Mouse (Mus musculus): ENCODE results near the gene Hist1h3i. TPM values are rescaled to one million over a fixed set of nuclear protein-coding genes. Genes with fewer than 3 reads are reported as not detected.
"Not testable (repeated sequence)": the region's sequence is repeated elsewhere in the genome, so short reads cannot be mapped to it uniquely, and the experiment has no call there.

Hist1h3i gene
- polyA plus RNA-seq, 1 experiment: 1.9 TPM

DNA sequence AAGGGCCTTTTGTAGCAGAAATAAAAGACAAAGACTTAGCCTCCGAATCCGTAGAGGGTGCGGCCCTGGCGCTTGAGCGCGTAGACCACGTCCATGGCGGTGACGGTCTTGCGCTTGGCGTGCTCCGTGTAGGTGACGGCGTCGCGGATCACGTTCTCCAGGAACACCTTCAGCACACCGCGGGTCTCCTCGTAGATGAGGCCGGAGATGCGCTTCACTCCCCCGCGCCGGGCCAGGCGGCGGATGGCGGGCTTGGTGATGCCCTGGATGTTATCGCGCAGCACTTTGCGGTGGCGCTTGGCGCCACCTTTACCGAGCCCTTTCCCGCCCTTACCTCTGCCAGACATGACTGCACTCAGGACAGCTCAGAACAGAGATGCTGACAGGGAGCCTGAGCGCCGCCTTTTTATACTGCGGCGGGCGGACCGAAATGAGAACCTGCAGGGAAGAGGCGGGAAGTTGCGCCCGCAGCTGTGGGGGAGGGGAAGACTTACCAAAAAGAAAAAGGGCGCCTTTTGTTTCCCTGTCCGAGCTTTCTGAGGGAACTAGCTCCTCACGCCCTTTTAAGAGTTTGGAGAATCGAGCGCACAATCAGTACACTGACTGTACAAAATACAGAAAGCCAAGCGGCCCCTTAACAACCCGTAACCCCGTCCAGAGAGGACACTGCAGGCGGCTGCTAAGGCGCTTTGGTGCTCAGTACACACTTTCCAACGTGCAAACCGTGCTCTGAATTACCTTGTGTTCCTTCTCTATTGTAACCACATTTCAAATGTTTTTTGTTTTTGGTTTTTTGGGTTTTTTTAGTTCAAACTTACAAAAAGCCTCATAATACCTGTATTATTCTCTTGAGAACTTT is 32.8 kb downstream of the Hist1h3i start, which contains the start of gene Hist1h4k:
Hist1h4k (minus strand) TSS at position 347 of the 859 bp plus-strand sequence.
- H3K4me1 ChIP-seq (ENCODE audit: control insufficient read depth, insufficient read depth, low read length); H3K27me3 ChIP-seq (ENCODE audit: control insufficient read depth, insufficient read depth, low read length): not testable (repeated sequence)
- under 1% methylated on average over 50 of the region's 56 CpGs for WGBS
- TF ChIP-seq POLR2A (IDR thresholded peaks at IDR 0.05; ENCODE audit: borderline replicate concordance, insufficient read depth, low read length): peak; percentile 89; the same call in 1 of the 2 replicates
- Histone ChIP-seq H3K27ac (ENCODE audit: insufficient read depth, low read length) (peak within 1 kb of the TSS; percentile 41; the same call in 1 of the 2 replicates), H3K4me3 (replicated peaks; ENCODE audit: insufficient read depth, low read depth, low read length) (peak within 1 kb of the TSS; percentile 59)
- peak; percentile 95 for DNase-seq

- no peak for DNase-seq
- peak overlapping the region; percentile 48 for H3K4me3 ChIP-seq (replicated peaks; ENCODE audit: insufficient read depth, low read depth, low read length)
- H3K27me3 ChIP-seq (ENCODE audit: control insufficient read depth, insufficient read depth, low read length): no peaks in the 10 kb centered on the region
- 15% methylated on average over 5 of the region's 5 CpGs for WGBS
- TF ChIP-seq CTCF (IDR thresholded peaks at IDR 0.05; ENCODE audit: borderline replicate concordance, insufficient read depth, low read depth, low read length) (no peak), POLR2A (IDR thresholded peaks at IDR 0.05; ENCODE audit: borderline replicate concordance, insufficient read depth, low read length) (no peak)
- H3K4me1 ChIP-seq (ENCODE audit: control insufficient read depth, insufficient read depth, low read length): no peaks in the 10 kb centered on the region
- no peak overlapping the region; the same call in 1 of the 2 replicates for H3K27ac ChIP-seq (ENCODE audit: insufficient read depth, low read length)
Measured at GRCm38 (mm10) chr13:21749387-21750158, 33.6 kb downstream of the Hist1h3i start.

DNA sequence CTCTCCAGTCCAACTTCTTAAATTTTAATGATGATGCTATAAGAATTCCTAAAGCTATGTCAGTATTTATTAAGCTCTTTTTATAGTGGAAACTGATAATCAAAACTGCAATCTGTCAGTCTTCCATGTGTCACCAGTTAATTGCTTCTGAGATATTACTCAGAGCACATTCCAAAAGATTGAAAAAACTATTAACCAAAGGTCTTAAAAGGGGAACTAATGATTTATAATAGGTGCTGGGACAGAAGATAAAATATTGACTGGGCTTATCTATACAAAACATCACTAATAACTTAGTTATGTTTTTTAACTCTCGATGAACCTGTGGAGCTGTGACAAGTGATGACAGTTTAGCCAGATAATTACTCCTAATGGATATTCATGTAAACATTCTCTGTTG is 38.2 kb downstream of the Hist1h3i start:
- no peaks in the 10 kb centered on the region for H3K27me3 ChIP-seq (ENCODE audit: control insufficient read depth, insufficient read depth, low read length)
- H3K4me3 ChIP-seq (replicated peaks; ENCODE audit: insufficient read depth, low read depth, low read length): no peak overlapping the region
- no peak overlapping the region for H3K27ac ChIP-seq (ENCODE audit: insufficient read depth, low read length)
- no peak for DNase-seq
- TF ChIP-seq POLR2A (IDR thresholded peaks at IDR 0.05; ENCODE audit: borderline replicate concordance, insufficient read depth, low read length): no peak
- no peak for TF ChIP-seq CTCF (IDR thresholded peaks at IDR 0.05; ENCODE audit: borderline replicate concordance, insufficient read depth, low read depth, low read length)
- 97% methylated on average over 1 of the region's 1 CpGs for WGBS
- no peaks in the 10 kb centered on the region for H3K4me1 ChIP-seq (ENCODE audit: control insufficient read depth, insufficient read depth, low read length)

DNA sequence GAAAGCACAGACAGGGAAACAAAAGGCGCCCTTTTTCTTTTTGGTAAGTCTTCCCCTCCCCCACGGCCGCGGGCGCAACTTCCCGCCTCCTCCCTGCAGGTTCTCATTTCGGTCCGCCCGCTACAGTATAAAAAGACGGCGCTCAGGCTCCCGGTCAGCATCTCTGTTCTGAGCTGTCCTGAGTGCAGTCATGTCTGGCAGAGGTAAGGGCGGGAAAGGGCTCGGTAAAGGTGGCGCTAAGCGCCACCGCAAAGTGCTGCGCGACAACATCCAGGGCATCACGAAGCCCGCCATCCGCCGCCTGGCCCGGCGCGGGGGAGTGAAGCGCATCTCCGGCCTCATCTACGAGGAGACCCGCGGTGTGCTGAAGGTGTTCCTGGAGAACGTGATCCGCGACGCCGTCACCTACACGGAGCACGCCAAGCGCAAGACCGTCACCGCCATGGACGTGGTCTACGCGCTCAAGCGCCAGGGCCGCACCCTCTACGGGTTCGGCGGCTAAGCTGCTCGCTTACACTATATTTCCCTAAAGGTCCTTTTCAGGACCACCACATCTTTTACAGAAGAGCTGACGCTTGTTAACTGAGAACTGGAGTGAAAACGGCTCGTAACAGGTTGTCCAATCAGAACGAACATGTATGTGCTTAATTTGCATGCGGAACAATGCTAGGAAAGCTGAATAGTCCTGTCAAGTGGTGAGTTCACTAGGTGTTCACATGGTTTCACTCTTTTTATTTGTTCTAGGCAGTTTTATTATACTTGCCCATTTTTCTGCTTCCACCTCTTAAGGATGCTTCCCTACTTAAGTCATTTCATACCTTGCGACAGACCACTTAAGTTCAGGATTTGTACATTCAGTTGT is 48.0 kb downstream of the Hist1h3i start, which contains the start of gene Hist1h4j:
Hist1h4j (plus strand) TSS at position 159 of the 862 bp plus-strand sequence.
- TF ChIP-seq POLR2A (IDR thresholded peaks at IDR 0.05; ENCODE audit: borderline replicate concordance, insufficient read depth, low read length): peak; percentile 74; the same call in 1 of the 2 replicates
- H3K27me3 ChIP-seq (ENCODE audit: control insufficient read depth, insufficient read depth, low read length); H3K4me1 ChIP-seq (ENCODE audit: control insufficient read depth, insufficient read depth, low read length); H3K27ac ChIP-seq (ENCODE audit: insufficient read depth, low read length): not testable (repeated sequence)
- DNase-seq: peak; percentile 80 to 81
- WGBS: under 1% methylated on average over 48 of the region's 56 CpGs
- peak within 1 kb of the TSS; percentile 35 for H3K4me3 ChIP-seq (replicated peaks; ENCODE audit: insufficient read depth, low read depth, low read length)

GRCm38 (mm10) chr13:21734010-21734905 is 48.9 kb downstream of the Hist1h3i start:
- Histone ChIP-seq H3K27ac (ENCODE audit: insufficient read depth, low read length) (no peak overlapping the region), H3K4me3 (replicated peaks; ENCODE audit: insufficient read depth, low read depth, low read length) (peak overlapping the region; percentile 35), H3K4me1 (ENCODE audit: control insufficient read depth, insufficient read depth, low read length) (no peaks in the 10 kb centered on the region), H3K27me3 (ENCODE audit: control insufficient read depth, insufficient read depth, low read length) (no peaks in the 10 kb centered on the region; the same call in 1 of the 2 replicates)
- DNase-seq: peak; percentile 75 to 85
- TF ChIP-seq POLR2A (IDR thresholded peaks at IDR 0.05; ENCODE audit: borderline replicate concordance, insufficient read depth, low read length) (no peak), CTCF (IDR thresholded peaks at IDR 0.05; ENCODE audit: borderline replicate concordance, insufficient read depth, low read depth, low read length) (peak; percentile 84)
- WGBS: under 1% methylated on average over 21 of the region's 21 CpGs

- no peak for DNase-seq
- no peaks in the 10 kb centered on the region; the same call in 1 of the 2 replicates for H3K27me3 ChIP-seq (ENCODE audit: control insufficient read depth, insufficient read depth, low read length)
- TF ChIP-seq POLR2A (IDR thresholded peaks at IDR 0.05; ENCODE audit: borderline replicate concordance, insufficient read depth, low read length) (no peak), CTCF (IDR thresholded peaks at IDR 0.05; ENCODE audit: borderline replicate concordance, insufficient read depth, low read depth, low read length) (no peak)
- H3K4me1 ChIP-seq (ENCODE audit: control insufficient read depth, insufficient read depth, low read length): no peaks in the 10 kb centered on the region
- no peak overlapping the region for H3K4me3 ChIP-seq (replicated peaks; ENCODE audit: insufficient read depth, low read depth, low read length)
- 84% methylated on average over 5 of the region's 5 CpGs for WGBS
- H3K27ac ChIP-seq (ENCODE audit: insufficient read depth, low read length): no peak overlapping the region
Measured at GRCm38 (mm10) chr13:21733466-21733865, 49.7 kb downstream of the Hist1h3i start.

Other genes starting within 250 kb of the Hist1h3i start
- not detected in 2 replicates for gene Olfr1366, start 240.6 kb downstream of the Hist1h3i start, polyA plus RNA-seq (2012; rRNA removed)
- gene Olfr1535, start 223.5 kb downstream of the Hist1h3i start, polyA plus RNA-seq (2012; rRNA removed): not detected in 2 replicates
- gene Olfr1364, start 201.6 kb downstream of the Hist1h3i start, polyA plus RNA-seq (2012; rRNA removed): not detected in 2 replicates
- gene Olfr1362, start 169.3 kb downstream of the Hist1h3i start, polyA plus RNA-seq (2012; rRNA removed): not detected in 2 replicates
- 0.03 TPM in 1 of 2 replicates, not detected in the other for gene Olfr11, start 140.9 kb downstream of the Hist1h3i start, polyA plus RNA-seq (2012; rRNA removed)
- not detected in 2 replicates for gene Olfr1361, start 120.0 kb downstream of the Hist1h3i start, polyA plus RNA-seq (2012; rRNA removed)
- gene Olfr1360, start 106.0 kb downstream of the Hist1h3i start, polyA plus RNA-seq (2012; rRNA removed): not detected in 2 replicates
- gene Olfr1359, start 85.3 kb downstream of the Hist1h3i start, polyA plus RNA-seq (2012; rRNA removed): not detected in 2 replicates
- not detected in 2 replicates for gene Hist1h2bl, start 67.2 kb downstream of the Hist1h3i start, polyA plus RNA-seq (2012; rRNA removed)
- gene Hist1h2ai, start 66.9 kb downstream of the Hist1h3i start, polyA plus RNA-seq (2012; rRNA removed): 0.84 and 1.5 TPM in 2 replicates
- gene Hist1h3h, start 65.7 kb downstream of the Hist1h3i start, polyA plus RNA-seq (2012; rRNA removed): 2.9 TPM in 1 of 2 replicates, not detected in the other
- gene Hist1h2bm, start 61.3 kb downstream of the Hist1h3i start, polyA plus RNA-seq (2012; rRNA removed): not detected in 2 replicates
- 2.4 and 3.6 TPM in 2 replicates for gene Hist1h4j, start 48.3 kb downstream of the Hist1h3i start, polyA plus RNA-seq (2012; rRNA removed)
- 16.9 and 17.5 TPM in 2 replicates for gene Hist1h4k, start 32.9 kb downstream of the Hist1h3i start, polyA plus RNA-seq (2012; rRNA removed)
- 1.9 and 2.4 TPM in 2 replicates for gene Hist1h2ak, start 29.5 kb downstream of the Hist1h3i start, polyA plus RNA-seq (2012; rRNA removed)
- 1.2 and 2.6 TPM in 2 replicates for gene Hist1h2bn, start 29.2 kb downstream of the Hist1h3i start, polyA plus RNA-seq (2012; rRNA removed)
- gene Hist1h1b, start 2.7 kb downstream of the Hist1h3i start, polyA plus RNA-seq (2012; rRNA removed): 0.27 and 0.41 TPM in 2 replicates
- gene Hist1h2an, start 3.8 kb upstream of the Hist1h3i start, polyA plus RNA-seq (2012; rRNA removed): not detected in 2 replicates
- not detected in 2 replicates for gene Hist1h2bp, start 4.1 kb upstream of the Hist1h3i start, polyA plus RNA-seq (2012; rRNA removed)
- gene Hist1h2bq, start 26.8 kb upstream of the Hist1h3i start, polyA plus RNA-seq (2012; rRNA removed): 1.2 and 2.3 TPM in 2 replicates
- not detected in 2 replicates for gene Hist1h2ao, start 27.1 kb upstream of the Hist1h3i start, polyA plus RNA-seq (2012; rRNA removed)
- not detected in 2 replicates for gene Hist1h4m, start 28.4 kb upstream of the Hist1h3i start, polyA plus RNA-seq (2012; rRNA removed)
- 12.7 and 19.8 TPM in 2 replicates for gene Hist1h4n, start 48.8 kb upstream of the Hist1h3i start, polyA plus RNA-seq (2012; rRNA removed)
- gene Hist1h2ap, start 50.1 kb upstream of the Hist1h3i start, polyA plus RNA-seq (2012; rRNA removed): 1.5 and 1.6 TPM in 2 replicates
- gene Hist1h2br, start 50.4 kb upstream of the Hist1h3i start, polyA plus RNA-seq (2012; rRNA removed): 0.16 and 1.3 TPM in 2 replicates
- 0.95 and 1.0 TPM in 2 replicates for gene Zfp184, start 161.7 kb upstream of the Hist1h3i start, polyA plus RNA-seq (2012; rRNA removed)
- gene Pom121l2, start 197.8 kb upstream of the Hist1h3i start, polyA plus RNA-seq (2012; rRNA removed): not detected in 2 replicates
- 0.36 and 1.1 TPM in 2 replicates for gene Prss16, start 226.4 kb upstream of the Hist1h3i start, polyA plus RNA-seq (2012; rRNA removed)

Data from cerebellum, adult 2 months (tissue).